Mouse (Mus musculus) lung, postnatal 0 days (tissue): Measurements from ENCODE around the gene Dctn3. TPM values are rescaled to one million over a fixed set of nuclear protein-coding genes. Genes with fewer than 3 reads are reported as not detected.
A peak's percentile ranks its signal among the peaks of the same experiment; 100 is the strongest.
"Not testable (repeated sequence)": the region's sequence is repeated elsewhere in the genome, so short reads cannot be mapped to it uniquely, and the experiment has no call there.

Source experiments
- ATAC-seq: fragments of 200-750 bp; cut with Nextera tagmentation; 2 replicates; pipeline ENCODE4 v1.8.0; 2017; ENCODE audit warnings: moderate library complexity
- DNase-seq: peaks from one replicate; pipeline ENCODE4 v3.0.0-alpha.2; 2016; ENCODE audit warnings: low spot score
- H3K27ac ChIP-seq: fragments of 300-500 bp; sonication (generic); 2 replicates; pipeline ENCODE4 v1.5.1; 2014; ENCODE audit warnings: antibody characterized with exemption, mild to moderate bottlenecking, low read length, mixed read lengths
- H3K27me3 ChIP-seq: fragments of 300-500 bp; sonication (generic); replicated peaks from 2 replicates; pipeline ENCODE4 v1.6.1; 2014; ENCODE audit warnings: low read length, mixed read lengths; ENCODE audit not compliant: insufficient read depth
- H3K36me3 ChIP-seq: fragments of 300-500 bp; sonication (generic); 2 replicates; pipeline ENCODE4 v1.6.1; 2014; ENCODE audit warnings: low read length, mixed read lengths; ENCODE audit not compliant: insufficient read depth
- H3K4me1 ChIP-seq: fragments of 300-500 bp; sonication (generic); 2 replicates; pipeline ENCODE4 v1.6.1; 2014; ENCODE audit warnings: antibody characterized with exemption, low read depth, low read length, mixed read lengths; ENCODE audit not compliant: insufficient read depth
- H3K4me2 ChIP-seq: fragments of 300-500 bp; sonication (generic); replicated peaks from 2 replicates; pipeline ENCODE4 v1.6.1; 2014; ENCODE audit warnings: low read depth, mild to moderate bottlenecking, low read length, moderate library complexity, mixed read lengths
- H3K4me3 ChIP-seq: fragments of 300-500 bp; sonication (generic); 2 replicates; pipeline ENCODE4 v1.5.1; 2014; ENCODE audit warnings: low read depth, low read length
- H3K9ac ChIP-seq: fragments of 300-500 bp; sonication (generic); replicated peaks from 2 replicates; pipeline ENCODE4 v1.6.1; 2014; ENCODE audit warnings: low read depth, mild to moderate bottlenecking
- H3K9me3 ChIP-seq: fragments of 300-500 bp; sonication (generic); 2 replicates; pipeline ENCODE4 v1.6.1; 2016; ENCODE audit warnings: low read length, mixed read lengths
- CTCF ChIP-seq: IDR thresholded peaks from 2 replicates; pipeline ENCODE4 v1.5.1; 2016; ENCODE audit warnings: antibody characterized with exemption, mild to moderate bottlenecking
- EP300 ChIP-seq: IDR thresholded peaks from 2 replicates; pipeline ENCODE4 v1.6.1; 2016; ENCODE audit warnings: antibody characterized with exemption, mild to moderate bottlenecking, control low read depth
- WGBS: fragments of 180-500 bp; shearing (Covaris S2); extraction: QIAGEN DNeasy Blood & Tissue Kit; methylation state at CpG from one replicate; pipeline ENCODE4 v1.1.7; 2014; 5-methylcytosine and 5-hydroxymethylcytosine counted together
- polyA plus RNA-seq: library from polyadenylated mRNA; unstranded; fragments of >200 nt; fragmentation: Nextera tagmentation; extraction: Ambion mirVana; gene quantifications from 2 replicates; pipeline ENCODE4 v1.2.1, GENCODE M21; 2015

Gene Dctn3
- polyA plus RNA-seq, 1 experiment from 2014 or later = 151 TPM

GRCm38 (mm10) chr4:41705922-41706754 is 16.8 kb downstream of the Dctn3 start:
- Histone ChIP-seq H3K9me3 (no peaks in the 10 kb centered on the region), H3K27ac (no peak overlapping the region), H3K36me3 (no peaks in the 10 kb centered on the region), H3K27me3 (no peaks in the 10 kb centered on the region), H3K9ac (no peak overlapping the region), H3K4me1 (peaks cover 4% of the 10 kb centered on the region; the same call in 1 of the 2 replicates), H3K4me2 (no peak overlapping the region), H3K4me3 (no peak overlapping the region)
- 59% methylated on average over 19 of the region's 19 CpGs for WGBS
- no peak for TF ChIP-seq EP300
- TF ChIP-seq CTCF = no peak
- ATAC-seq (no peak), DNase-seq (no peak)

GRCm38 (mm10) chr4:41704651-41705050 is 18.3 kb downstream of the Dctn3 start:
- ATAC-seq = no peak
- Histone ChIP-seq H3K36me3 (no peaks in the 10 kb centered on the region), H3K9me3 (no peaks in the 10 kb centered on the region), H3K27ac (no peak overlapping the region), H3K4me3 (no peak overlapping the region), H3K4me2 (no peak overlapping the region), H3K4me1 (peaks cover 4% of the 10 kb centered on the region; the same call in 1 of the 2 replicates), H3K27me3 (no peaks in the 10 kb centered on the region), H3K9ac (no peak overlapping the region)
- TF ChIP-seq EP300 (no peak), CTCF (no peak)
- peak; percentile 15 for DNase-seq
- 1% methylated on average over 5 of the region's 5 CpGs for WGBS

GRCm38 (mm10) chr4:41702226-41702625 is 20.7 kb downstream of the Dctn3 start:
- WGBS = 68% methylated on average over 2 of the region's 2 CpGs
- H3K4me3 ChIP-seq, DNase-seq, H3K27ac ChIP-seq, H3K36me3 ChIP-seq, H3K9ac ChIP-seq, H3K4me2 ChIP-seq, H3K9me3 ChIP-seq, H3K4me1 ChIP-seq, H3K27me3 ChIP-seq, ATAC-seq: not testable (repeated sequence)

GRCm38 (mm10) chr4:41700224-41700623 is 22.7 kb downstream of the Dctn3 start:
- DNase-seq, H3K36me3 ChIP-seq, ATAC-seq, H3K27ac ChIP-seq, H3K9ac ChIP-seq, H3K4me1 ChIP-seq, H3K4me3 ChIP-seq, H3K27me3 ChIP-seq, H3K9me3 ChIP-seq, H3K4me2 ChIP-seq: not testable (repeated sequence)
- WGBS = no CpG with 5 or more reads among the region's 8 CpGs

- not testable (repeated sequence) for ATAC-seq, H3K27ac ChIP-seq, H3K4me3 ChIP-seq, H3K27me3 ChIP-seq, H3K36me3 ChIP-seq, H3K9ac ChIP-seq, H3K4me2 ChIP-seq, H3K9me3 ChIP-seq, DNase-seq, H3K4me1 ChIP-seq
- WGBS = 69% methylated on average over 8 of the region's 10 CpGs
Observed at GRCm38 (mm10) chr4:41699783-41700182, 23.2 kb downstream of the Dctn3 start, which contains the start of gene Il11ra1. Gene Il11ra1, plus strand, starts transcription at chr4:41699989.

GRCm38 (mm10) chr4:41698421-41699016 is 24.5 kb downstream of the Dctn3 start:
- not testable (repeated sequence) for H3K36me3 ChIP-seq, H3K27me3 ChIP-seq, H3K9ac ChIP-seq, H3K4me2 ChIP-seq, ATAC-seq, H3K4me3 ChIP-seq, H3K9me3 ChIP-seq, H3K27ac ChIP-seq, DNase-seq, H3K4me1 ChIP-seq
- WGBS = 12% methylated on average over 10 of the region's 32 CpGs
